Mouse (Mus musculus): ENCODE measurements around the gene Dusp6.

- TF ChIP-seq CTCF (IDR thresholded peaks at IDR 0.05; ENCODE audit: insufficient read depth, low read depth, low read length) (no peak), POLR2A (IDR thresholded peaks at IDR 0.05; ENCODE audit: insufficient read depth, low read depth, low read length) (no peak)
These were observed 54.0 kb downstream of the Dusp6 start for GRCm38 (mm10) chr10:99317057-99317456.

Data from olfactory bulb, adult 2 months (tissue).